Mouse (Mus musculus): ENCODE measurements around the gene Fmn2.

Gene Fmn2

DNA sequence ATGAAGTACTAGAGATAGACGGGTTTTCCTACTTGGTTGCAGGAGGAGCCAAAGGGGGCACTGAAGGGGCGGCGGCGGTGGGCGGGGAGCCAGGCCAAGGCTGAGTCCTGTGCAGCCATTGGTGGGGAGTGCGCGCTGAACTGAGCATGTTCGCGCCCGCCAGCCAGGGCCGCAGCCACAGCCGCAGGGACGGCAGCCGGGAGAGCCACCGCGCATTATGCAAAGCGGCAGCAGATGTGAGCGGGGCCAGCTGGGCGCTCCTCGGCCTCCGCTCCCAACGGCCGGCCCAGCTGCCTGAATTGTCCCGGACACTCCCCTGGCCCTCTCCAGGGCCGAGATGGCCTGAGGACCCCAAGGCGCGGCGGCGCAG lies at the start of gene Fmn2:
Gene Fmn2, plus strand, starts transcription at position 165 of the 370 bp plus-strand sequence.
- DNase-seq, result peak; percentile 72

GRCm38 (mm10) chr1:174455100-174455499 lies 46.5 kb upstream of the Fmn2 start:
- DNase-seq, result no peak

DNA sequence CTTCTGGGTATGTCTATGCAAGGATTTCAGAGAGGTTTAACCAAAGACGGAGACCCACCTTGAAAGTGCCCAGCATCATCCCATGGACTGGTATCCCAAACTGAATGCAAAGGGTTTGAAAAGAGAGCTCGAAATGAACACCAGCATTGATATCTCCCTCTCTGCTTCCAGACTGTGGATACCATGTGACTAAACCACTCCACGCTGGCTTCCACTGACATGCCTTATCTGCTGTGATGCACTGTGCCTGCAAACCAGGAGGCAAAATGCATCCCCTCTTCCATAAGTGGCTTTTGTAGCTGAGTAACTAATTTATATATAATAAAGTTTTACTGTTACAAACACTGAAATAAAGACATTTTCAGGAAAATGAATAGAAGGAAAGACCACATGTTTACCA lies 36.2 kb upstream of the Fmn2 start:
- DNase-seq, result no peak

DNA sequence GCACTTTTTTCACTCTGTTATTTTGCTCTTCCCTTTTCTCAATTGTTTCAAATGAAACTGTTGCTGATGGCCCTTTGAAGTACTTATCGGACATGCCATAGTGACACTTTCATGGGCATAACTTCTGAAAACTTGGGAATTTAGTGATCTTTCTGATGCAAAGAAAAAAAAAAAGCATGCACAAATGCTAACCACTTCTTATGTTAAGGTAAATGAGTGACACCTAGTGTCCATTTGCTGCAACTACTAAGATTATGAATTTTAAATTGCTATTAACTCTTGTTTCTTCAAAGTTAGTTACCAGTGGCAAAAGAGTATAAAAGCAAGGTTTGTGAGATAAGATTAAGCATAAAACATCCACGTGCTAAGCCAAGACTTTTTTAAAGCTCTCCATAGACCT lies 35.4 kb upstream of the Fmn2 start:
- DNase-seq, result no peak

DNA sequence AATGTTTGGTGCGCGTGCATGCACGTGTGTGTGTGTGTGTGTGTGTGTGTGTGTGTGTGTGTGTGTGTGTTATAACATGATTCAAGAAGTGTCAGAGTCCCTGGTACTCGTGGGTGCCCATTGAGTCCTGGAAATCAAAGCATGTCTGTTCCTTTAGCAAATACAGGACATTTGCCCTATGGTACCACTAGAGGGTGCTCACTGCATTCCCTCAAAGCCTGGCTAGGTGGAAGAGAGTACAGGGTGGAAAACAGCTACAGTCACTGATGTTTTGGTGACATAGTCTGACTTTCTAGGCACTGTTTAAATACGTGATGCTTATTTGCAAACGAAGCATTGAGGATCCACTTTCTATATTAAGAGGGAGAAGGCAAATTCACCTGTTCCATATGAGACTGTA lies 31.9 kb upstream of the Fmn2 start:
- peak; percentile 33 for DNase-seq

GRCm38 (mm10) chr1:174482567-174482966 lies 19.1 kb upstream of the Fmn2 start:
- DNase-seq, result no peak

DNA sequence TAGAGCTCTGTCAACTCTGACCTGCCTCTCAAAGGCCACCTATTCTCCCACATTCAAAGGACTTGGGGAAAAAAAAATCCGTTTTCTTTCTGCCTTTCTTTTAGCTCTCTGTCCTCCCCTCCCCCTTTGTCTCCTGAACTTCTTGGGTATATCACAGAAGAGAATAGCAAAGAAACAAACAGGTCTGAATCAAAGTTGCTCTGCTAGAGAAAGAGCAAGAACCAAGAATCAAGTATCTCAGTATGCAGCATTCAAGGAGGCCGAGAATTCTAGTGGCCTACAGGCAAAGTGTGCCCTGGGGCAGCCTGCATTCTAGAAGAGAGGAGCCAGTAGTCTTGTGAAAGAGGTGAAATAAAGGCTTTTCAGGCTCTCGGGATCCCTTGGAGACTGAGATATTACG lies 1.6 kb upstream of the Fmn2 start:
- DNase-seq, result no peak

DNA sequence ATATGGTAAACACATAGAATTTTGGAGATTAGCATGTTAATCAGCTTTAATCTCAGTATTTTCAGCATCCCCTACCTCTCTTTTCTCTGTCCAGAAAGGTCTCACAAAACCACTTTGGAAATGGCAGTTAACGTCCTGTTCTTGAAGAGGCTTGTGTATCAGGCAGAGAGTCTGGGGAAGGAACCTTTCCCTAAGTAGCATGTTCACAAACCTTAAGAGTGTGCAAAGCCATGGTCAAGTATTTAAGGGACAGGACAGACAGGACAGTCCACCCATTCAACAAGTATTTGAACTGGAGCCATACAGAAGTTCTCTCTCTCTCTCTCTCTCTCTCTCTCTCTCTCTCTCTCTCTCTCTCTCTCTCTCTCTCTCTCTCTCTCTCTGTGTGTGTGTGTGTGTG lies 614 bp upstream of the Fmn2 start:
- DNase-seq, result no peak

DNA sequence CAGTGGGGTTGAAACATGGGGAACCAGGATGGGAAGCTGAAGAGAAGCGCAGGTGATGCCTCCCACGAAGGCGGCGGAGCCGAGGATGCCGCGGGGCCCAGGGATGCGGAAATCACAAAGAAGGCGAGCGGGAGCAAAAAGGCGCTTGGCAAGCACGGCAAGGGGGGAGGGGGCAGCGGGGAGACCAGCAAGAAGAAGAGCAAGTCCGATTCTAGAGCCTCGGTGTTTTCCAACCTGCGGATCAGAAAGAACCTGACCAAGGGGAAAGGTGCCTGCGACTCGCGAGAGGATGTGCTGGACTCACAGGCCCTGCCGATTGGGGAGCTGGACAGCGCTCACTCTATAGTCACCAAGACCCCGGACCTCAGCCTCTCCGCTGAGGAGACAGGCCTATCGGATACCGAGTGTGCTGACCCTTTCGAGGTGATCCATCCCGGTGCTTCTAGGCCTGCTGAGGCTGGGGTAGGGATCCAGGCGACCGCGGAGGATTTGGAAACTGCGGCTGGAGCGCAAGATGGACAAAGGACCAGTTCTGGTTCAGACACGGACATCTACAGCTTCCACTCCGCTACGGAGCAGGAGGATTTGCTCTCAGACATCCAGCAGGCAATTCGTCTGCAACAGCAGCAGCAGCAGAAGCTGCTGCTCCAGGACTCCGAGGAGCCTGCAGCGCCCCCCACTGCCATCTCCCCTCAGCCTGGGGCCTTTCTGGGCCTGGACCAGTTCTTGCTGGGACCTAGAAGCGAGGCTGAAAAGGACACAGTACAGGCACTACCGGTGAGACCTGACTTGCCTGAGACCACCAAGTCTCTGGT lies 613 bp downstream of the Fmn2 start:
- DNase-seq, result peak; percentile 20

- DNase-seq, result peak; percentile 18
These were observed 1.5 kb downstream of the Fmn2 start for GRCm38 (mm10) chr1:174502846-174503745.

- no peak for DNase-seq
These were observed 7.0 kb downstream of the Fmn2 start for GRCm38 (mm10) chr1:174508571-174509110.

DNA sequence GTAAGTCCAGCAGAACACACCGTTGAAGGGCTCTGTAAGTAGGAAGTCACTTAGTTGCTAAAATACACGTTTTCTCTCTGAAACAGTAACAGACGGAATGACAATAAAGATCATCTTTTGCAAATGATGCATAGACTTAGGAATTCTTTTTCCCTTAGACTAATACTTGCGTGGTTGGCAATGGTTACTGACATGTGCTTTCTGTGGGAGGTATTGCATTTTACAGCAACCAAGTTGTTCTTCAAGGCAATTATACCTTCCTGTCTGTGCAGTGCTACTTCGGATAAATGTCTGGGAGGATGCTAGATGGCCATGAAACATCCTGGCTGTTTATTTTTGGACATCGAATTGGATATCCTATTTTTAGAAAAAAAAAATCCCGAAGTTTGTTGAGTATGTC lies 11.8 kb downstream of the Fmn2 start:
- no peak for DNase-seq

DNA sequence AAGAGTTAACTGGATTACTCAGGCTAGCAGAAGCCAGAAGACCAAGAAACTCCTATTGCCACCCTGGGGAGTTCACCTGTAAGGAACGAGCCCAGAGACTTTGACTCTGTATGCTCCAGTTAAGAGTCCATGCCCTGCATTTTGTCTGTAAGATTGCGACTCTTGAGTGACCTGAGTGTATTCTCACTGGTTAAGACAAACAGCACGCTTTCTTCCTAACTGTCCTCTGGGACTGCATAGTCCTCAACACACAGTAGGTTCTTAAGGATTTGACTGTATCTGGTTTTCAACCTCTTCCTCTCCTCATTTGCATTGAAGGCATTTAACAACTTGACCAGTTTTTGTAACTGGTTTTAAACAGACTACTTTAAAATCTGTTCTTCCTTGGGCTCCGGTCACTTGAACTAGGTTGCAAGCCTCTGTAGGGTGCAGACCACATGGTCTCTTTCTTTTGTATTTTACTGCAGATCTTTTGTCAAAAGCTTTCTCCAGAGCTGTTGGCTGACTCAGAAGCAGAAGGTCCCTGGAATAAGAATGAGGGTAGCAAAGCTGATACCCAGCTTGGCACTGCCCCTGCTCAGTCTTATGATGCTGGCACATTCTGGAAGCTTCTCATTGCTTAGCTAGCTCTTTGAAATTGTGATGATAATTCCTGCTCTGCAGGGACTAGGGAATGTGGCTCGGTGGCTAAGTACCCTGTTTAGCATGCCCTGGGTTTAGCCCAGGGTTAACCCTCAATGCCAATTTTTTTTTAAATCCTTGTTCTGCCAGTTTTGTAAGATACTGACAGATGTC lies 20.5 kb downstream of the Fmn2 start:
- no peak for DNase-seq

DNA sequence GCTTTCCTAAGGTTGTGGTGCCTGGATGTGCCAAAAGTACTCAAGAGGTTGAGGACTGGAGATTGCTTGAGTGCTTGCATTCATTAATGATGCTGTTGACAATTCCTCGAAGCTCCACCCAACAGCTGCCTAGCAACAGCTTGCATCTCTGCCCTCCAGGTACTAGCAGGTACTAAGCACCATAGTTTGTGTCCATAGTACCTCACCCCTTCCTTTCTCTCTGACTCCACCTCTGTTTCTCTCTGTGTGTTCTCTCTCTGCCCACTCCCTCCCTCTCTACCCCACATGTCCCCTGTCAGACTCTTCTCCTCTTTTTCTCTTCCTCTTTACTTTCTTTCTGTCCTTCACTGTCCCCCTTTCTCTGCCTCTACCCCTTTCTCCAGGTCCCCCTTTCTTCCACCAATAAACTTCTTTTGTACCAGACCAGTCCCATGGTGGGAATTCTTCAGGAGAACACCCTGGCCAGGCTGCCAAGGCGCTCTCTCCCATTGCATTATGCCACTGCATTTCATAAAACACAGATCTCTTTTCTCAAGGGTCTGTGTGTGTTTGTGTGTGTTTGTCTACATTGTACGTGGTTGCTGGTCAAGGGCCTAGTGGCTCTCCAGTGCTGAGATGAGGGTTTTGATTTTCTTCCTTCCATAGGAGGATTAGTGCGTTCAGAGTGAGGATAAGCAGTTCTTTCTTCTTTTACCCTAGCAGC lies 21.3 kb downstream of the Fmn2 start:
- DNase-seq, result no peak

DNA sequence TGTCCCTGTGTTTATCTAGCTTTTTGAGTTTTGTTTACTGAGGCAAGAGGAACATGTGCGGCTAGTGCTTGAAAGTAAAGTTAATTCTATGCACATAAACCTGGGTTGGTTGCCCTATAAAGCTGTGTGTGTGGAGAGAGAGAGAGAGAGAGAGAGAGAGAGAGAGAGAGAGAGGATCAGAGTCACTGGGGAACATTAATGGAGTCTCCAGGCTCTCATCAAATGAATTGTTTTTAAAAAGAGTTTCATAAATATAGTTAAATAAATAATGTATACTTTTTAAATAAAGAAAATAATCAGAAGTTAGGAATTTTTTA lies 21.8 kb downstream of the Fmn2 start:
- no peak for DNase-seq

DNA sequence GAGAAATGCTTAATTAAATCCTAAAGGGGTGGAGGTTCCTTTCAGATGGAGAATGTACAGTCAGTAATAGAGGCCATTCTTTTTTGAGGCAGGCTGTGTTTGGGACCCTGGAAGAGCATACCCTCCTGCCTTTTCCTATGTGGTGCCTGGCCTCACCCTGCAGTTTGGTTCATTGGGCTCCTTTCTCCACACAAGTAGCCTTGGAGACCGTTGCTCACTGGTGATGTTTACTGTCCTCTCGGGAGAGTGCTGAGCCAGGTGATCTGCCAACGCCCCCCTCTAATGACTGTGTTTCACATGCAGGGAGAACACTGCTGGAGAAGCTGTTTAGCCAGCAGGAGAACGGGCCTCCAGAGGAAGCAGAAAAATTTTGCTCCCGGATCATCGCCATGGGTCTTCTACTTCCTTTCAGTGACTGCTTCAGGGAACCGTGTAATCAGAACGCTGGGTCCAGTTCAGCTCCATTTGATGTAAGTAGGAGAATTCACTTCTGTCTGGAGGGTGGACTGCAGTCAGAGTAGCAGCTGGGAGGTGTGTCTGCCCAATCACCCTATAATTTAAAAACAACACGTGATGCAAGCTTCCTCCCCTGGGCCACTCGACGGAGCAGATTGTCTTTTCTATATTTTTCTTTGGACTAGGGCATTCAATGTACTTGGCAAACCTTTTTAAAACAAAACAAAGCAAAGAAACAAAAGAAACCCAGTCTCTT lies 35.3 kb downstream of the Fmn2 start:
- DNase-seq, result no peak

- DNase-seq, result no peak
These were observed 35.9 kb downstream of the Fmn2 start for GRCm38 (mm10) chr1:174537491-174537890.

- no peak for DNase-seq
These were observed 46.7 kb downstream of the Fmn2 start for GRCm38 (mm10) chr1:174548291-174548690.

- peak; percentile 61 for DNase-seq
These were observed 51.8 kb downstream of the Fmn2 start for GRCm38 (mm10) chr1:174553272-174554007.

- DNase-seq, result no peak
These were observed 53.8 kb downstream of the Fmn2 start for GRCm38 (mm10) chr1:174555412-174555811.

DNA sequence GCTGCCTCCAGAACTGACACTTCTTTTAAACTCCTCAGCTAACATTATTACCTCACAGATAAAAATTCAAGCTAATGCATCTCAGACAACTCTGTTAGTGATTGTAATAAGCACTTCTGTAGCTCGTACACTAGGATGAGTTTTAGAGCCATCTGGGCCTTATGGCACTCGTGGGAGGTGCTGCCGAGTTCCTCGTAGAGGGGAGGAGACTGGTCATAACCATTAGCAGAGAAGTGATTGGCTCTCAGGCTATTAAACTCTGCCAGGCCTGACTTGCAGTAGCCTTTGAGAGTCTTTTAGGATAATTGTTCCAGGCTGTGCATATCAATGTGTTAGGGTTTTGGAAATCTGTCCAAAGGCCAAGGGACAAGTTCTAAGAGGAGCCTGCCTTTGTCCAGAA lies 55.6 kb downstream of the Fmn2 start:
- DNase-seq, result no peak

Data from kidney, postnatal 10 days (tissue).